Mouse (Mus musculus) ovary, postnatal 10 days (tissue): ENCODE data around the gene Olfr1362.

Source experiments
- DNase-seq: peaks from one replicate; pipeline ENCODE4 v3.0.0; 2022; ENCODE audit warnings: low spot score

Olfr1362 gene

GRCm38 (mm10) chr13:21613922-21614321, at the start of gene Olfr1362:
Gene Olfr1362, minus strand, starts transcription at chr13:21614022.
- no peak for DNase-seq

GRCm38 (mm10) chr13:21663286-21663685, 49.5 kb upstream of the Olfr1362 start, which contains the start of gene Olfr1361:
Gene Olfr1361, minus strand, starts transcription at chr13:21663386.
- no peak for DNase-seq

- DNase-seq = no peak
Measured at GRCm38 (mm10) chr13:21642418-21642817, 28.6 kb upstream of the Olfr1362 start, which contains the start of gene Olfr11. Gene Olfr11, minus strand, starts transcription at chr13:21642518.

- DNase-seq = no peak
Measured at GRCm38 (mm10) chr13:21591618-21592017, 22.2 kb downstream of the Olfr1362 start.

GRCm38 (mm10) chr13:21581659-21582058, 32.2 kb downstream of the Olfr1362 start, which contains the start of gene Olfr1364:
Gene Olfr1364, minus strand, starts transcription at chr13:21581759.
- no peak for DNase-seq
